Mouse (Mus musculus): ENCODE measurements around the gene B130006D01Rik. TPM values are rescaled to one million over a fixed set of nuclear protein-coding genes. Genes with fewer than 3 reads are reported as not detected.
A peak's percentile ranks its signal among the peaks of the same experiment; 100 is the strongest.

Gene B130006D01Rik
- 1.7 and 2.0 TPM in 2 replicates for polyA plus RNA-seq (2016; fragmentation: Nextera tagmentation; extraction: Ambion mirVana)

DNA sequence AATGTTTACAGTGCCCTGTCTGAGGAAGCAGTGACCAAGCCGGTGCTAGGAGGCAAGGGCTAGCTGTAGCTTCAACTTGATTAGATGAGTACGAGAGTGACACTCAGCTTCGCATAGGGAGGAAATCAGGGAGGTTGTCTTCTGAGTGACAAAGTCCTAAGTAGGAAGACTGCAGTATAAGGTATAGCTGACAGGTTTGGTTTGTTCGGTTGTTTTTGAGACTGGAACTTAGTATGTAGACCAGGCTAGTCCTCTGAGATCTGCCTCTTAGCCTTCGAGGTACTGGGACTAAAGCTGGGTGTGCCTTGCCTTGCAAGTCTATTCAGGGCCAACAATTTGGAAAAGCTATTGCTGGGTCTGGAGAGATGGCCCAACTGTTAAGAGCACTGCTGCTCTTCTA is at the start of gene B130006D01Rik:
TSS of gene B130006D01Rik (plus strand) at position 301 of the 400 bp plus-strand sequence.
- Histone ChIP-seq H3K9me3 (no peaks in the 10 kb centered on the region), H3K4me1 (no peaks in the 10 kb centered on the region), H3K4me3 (no peak within 1 kb of the TSS), H3K27me3 (replicated peaks) (no peaks in the 10 kb centered on the region), H3K9ac (no peak within 1 kb of the TSS), H3K36me3 (no peaks in the 10 kb centered on the region), H3K4me2 (replicated peaks) (no peak within 1 kb of the TSS), H3K27ac (no peak within 1 kb of the TSS)
- WGBS: 97% methylated on average over 5 of the region's 5 CpGs
- no peak for ATAC-seq (ENCODE audit: low FRiP score, low read depth)

DNA sequence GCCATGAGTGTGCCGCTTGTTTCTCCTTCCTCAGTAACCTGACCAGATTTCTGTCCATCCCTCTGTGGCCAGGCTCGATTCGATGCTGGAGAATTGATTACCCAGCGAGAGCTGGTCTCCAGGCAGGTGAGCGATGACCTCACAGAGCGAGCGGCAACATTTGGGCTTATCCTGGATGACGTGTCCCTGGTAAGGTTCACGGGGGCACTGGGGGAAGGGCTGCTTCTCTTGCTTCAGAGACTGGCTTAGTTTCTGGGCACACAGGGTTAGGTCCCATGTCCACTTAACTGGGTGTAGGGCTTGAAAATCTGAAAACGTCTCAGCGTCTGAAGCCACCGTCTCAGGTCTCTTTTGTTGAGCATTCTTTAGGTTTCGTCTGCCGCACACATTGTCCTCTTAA is 47.9 kb upstream of the B130006D01Rik start:
- ATAC-seq (ENCODE audit: low FRiP score, low read depth): no peak
- Histone ChIP-seq H3K4me1 (peaks cover 11% of the 10 kb centered on the region; the same call in 1 of the 2 replicates), H3K4me2 (replicated peaks) (no peak overlapping the region), H3K27ac (no peak overlapping the region), H3K9ac (no peak overlapping the region), H3K27me3 (replicated peaks) (no peaks in the 10 kb centered on the region), H3K9me3 (no peaks in the 10 kb centered on the region), H3K4me3 (no peak overlapping the region), H3K36me3 (peaks cover 72% of the 10 kb centered on the region)
- 90% methylated on average over 14 of the region's 14 CpGs for WGBS

DNA sequence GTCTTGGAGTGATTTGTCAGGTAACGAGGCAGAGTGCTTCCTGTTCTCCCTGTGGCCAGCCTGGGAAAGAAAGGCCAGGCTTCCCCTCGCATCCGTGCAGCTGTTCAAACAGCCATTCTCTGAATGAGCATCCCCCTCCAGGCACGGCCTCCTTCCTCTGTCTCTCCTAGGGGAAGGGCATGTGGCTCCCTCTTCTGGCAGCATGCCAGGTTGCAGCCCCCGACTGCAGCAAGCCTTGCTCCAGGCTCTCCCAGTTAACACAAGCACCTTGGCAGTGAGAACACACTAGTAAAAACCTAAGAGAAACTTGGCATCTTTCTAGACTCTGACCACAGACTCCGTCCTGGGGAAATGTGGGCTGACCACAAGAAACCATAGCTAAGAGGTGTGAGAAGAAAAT is 47.1 kb upstream of the B130006D01Rik start:
- H3K27ac ChIP-seq: no peak overlapping the region
- peak; percentile 56 for ATAC-seq (ENCODE audit: low FRiP score, low read depth)
- H3K4me3 ChIP-seq: no peak overlapping the region
- H3K9ac ChIP-seq: no peak overlapping the region
- no peak overlapping the region for H3K4me2 ChIP-seq (replicated peaks)
- WGBS: 18% methylated on average over 6 of the region's 6 CpGs
- H3K9me3 ChIP-seq: no peaks in the 10 kb centered on the region
- H3K36me3 ChIP-seq: peaks cover 73% of the 10 kb centered on the region
- no peaks in the 10 kb centered on the region for H3K27me3 ChIP-seq (replicated peaks)
- peaks cover 11% of the 10 kb centered on the region; the same call in 1 of the 2 replicates for H3K4me1 ChIP-seq

DNA sequence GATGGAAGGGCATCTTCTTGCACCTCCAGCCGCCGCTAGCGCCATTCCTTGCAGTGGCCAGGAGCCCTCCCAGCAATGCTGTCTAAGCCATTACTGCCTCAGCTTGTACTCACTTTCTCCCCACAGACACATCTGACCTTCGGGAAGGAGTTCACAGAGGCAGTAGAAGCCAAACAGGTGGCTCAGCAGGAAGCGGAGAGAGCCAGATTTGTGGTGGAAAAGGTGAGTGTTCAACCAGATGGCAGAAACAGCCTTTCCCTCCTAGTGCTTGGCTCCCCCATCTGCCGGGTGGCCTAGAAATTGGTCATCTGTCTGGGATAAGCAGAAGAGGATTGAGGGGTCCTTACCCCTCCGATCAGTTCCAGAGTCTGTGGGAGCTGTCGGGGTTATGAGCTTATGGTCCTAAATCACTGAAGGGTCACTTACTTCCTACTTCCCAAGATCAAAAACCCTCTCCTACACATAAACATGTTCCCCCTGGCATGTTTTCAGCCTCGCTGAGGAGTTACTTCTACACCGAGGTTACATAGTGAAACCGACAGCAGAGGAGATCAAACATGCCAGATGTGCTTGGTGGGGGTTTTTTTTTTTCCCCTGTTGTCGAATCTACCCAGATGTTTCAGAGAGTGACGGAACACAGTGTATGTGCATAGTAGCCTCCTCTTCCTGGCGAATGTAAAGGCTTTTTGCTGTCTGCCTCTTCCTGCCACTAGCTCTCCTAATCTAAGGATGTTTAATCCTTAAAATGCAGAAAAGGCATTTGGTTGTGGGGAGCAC is 45.3 kb upstream of the B130006D01Rik start:
- Histone ChIP-seq H3K4me3 (no peak overlapping the region), H3K27me3 (replicated peaks) (no peaks in the 10 kb centered on the region), H3K9ac (no peak overlapping the region), H3K4me1 (peaks cover 20% of the 10 kb centered on the region), H3K36me3 (peaks cover 63% of the 10 kb centered on the region), H3K9me3 (no peaks in the 10 kb centered on the region), H3K27ac (no peak overlapping the region), H3K4me2 (replicated peaks) (no peak overlapping the region)
- 85% methylated on average over 14 of the region's 14 CpGs for WGBS
- no peak for ATAC-seq (ENCODE audit: low FRiP score, low read depth)

DNA sequence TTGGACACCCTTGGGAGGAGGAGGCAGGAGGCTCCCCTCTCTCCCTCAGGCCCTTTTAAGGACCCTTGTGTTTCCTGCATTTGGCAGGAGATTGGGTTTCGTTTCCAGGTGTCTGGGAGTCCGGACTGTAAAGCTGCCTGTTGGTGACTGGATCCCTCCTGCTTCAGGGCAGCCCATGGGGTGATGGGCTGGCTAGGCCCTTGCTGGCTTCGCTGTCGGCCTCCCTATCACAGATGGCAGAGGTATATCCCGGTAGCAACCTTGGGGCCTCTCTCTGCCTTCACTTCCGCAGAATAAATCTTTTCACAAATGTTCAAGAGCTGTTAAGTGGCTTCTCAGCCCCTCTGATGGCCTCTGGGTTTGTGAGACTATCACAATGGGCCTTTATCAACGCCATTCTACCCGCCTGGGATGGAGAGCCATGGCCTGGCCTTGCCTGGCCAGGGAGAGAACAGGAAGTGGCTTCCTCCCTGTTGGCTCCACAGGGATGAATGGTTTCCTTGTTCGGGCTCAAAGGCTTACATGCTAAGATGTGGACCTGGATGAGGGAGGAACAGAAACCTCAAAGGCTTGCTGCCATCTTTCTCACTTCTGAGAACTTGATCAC is 41.3 kb upstream of the B130006D01Rik start:
- Histone ChIP-seq H3K9ac (no peak overlapping the region), H3K4me2 (replicated peaks) (no peak overlapping the region), H3K4me3 (no peak overlapping the region), H3K9me3 (no peaks in the 10 kb centered on the region), H3K27me3 (replicated peaks) (no peaks in the 10 kb centered on the region), H3K36me3 (peaks cover 43% of the 10 kb centered on the region), H3K4me1 (peaks cover 9% of the 10 kb centered on the region), H3K27ac (no peak overlapping the region)
- no peak for ATAC-seq (ENCODE audit: low FRiP score, low read depth)
- 61% methylated on average over 9 of the region's 9 CpGs for WGBS

DNA sequence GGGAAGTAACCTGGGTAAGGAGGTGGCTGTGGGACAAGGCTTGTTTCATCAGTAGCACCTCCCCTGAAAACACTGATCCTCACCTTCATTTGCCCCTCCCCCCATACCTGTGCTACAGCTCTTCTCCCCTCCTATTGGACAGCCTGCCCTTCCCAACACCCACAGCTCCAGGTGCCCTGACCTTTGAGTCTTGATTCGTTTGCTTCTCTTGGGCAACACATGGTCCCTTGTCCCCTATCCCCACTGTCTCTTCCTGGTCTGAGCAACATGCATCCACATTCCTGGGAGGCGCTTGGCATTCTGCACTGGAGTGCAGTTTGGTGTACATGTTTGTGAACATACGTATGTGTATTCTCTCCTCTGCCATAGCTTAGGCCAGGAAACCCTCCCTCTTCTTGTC is 40.4 kb upstream of the B130006D01Rik start:
- Histone ChIP-seq H3K9me3 (no peaks in the 10 kb centered on the region), H3K4me1 (peaks cover 9% of the 10 kb centered on the region), H3K27me3 (replicated peaks) (no peaks in the 10 kb centered on the region), H3K9ac (no peak overlapping the region), H3K4me2 (replicated peaks) (no peak overlapping the region), H3K4me3 (no peak overlapping the region), H3K36me3 (peaks cover 35% of the 10 kb centered on the region), H3K27ac (no peak overlapping the region)
- 85% methylated on average over 3 of the region's 3 CpGs for WGBS
- no peak for ATAC-seq (ENCODE audit: low FRiP score, low read depth)

DNA sequence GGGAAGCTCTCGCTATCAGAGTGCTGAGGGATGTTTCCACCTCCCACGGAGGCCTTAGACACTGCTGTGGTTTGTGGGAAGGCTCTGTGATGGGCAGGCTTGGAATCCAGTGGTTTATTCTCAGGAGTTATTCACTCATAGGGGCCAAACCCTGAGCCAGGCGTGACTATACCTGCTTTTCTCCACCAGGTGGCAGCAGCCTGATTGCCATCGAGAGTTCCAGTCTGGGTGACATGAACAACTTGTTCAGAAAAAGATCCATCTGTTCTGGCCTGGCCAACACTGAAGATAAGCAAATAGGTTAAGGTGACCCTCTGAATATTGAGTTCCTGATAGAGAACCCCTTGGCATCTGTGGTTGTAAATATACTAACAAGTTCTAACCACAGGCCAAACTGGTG is 37.4 kb upstream of the B130006D01Rik start:
- Histone ChIP-seq H3K36me3 (peaks cover 8% of the 10 kb centered on the region; the same call in 1 of the 2 replicates), H3K27me3 (replicated peaks) (peaks cover 4% of the 10 kb centered on the region; the same call in 1 of the 2 replicates), H3K4me2 (replicated peaks) (no peak overlapping the region), H3K9me3 (no peaks in the 10 kb centered on the region), H3K9ac (no peak overlapping the region), H3K4me1 (peaks cover 9% of the 10 kb centered on the region), H3K4me3 (no peak overlapping the region), H3K27ac (no peak overlapping the region)
- no peak for ATAC-seq (ENCODE audit: low FRiP score, low read depth)
- 5% methylated on average over 4 of the region's 4 CpGs for WGBS

DNA sequence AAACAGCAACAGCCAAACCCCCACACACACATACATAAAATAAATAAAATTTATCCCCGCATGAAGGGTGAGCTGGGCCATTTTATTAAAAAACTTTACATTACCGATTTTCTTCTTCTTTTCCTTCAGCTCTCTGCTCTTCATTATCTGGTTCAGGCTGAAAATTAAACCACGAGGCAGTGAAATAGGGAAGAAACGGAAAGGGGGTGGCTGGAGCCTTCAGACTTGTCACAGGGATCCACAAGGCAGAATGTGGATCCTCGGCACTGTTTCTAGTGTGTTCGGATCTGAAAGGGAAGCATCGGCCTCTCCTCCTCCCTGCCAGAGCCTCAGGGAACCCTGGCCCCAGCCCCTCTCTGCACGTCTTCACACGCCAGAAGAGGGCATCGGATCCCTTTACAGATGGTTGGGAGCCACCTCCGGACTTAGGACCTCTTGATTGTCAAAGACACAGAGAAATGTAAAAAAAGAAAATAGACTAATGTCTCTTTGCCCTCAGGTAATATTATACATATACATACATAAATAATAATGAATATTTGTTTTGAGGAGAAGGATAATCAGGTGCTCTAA is 36.2 kb upstream of the B130006D01Rik start:
- Histone ChIP-seq H3K9ac (no peak overlapping the region), H3K4me2 (replicated peaks) (no peak overlapping the region), H3K4me3 (no peak overlapping the region), H3K9me3 (no peaks in the 10 kb centered on the region), H3K27ac (no peak overlapping the region), H3K27me3 (replicated peaks) (peaks cover 4% of the 10 kb centered on the region; the same call in 1 of the 2 replicates), H3K36me3 (no peaks in the 10 kb centered on the region), H3K4me1 (peaks cover 1% of the 10 kb centered on the region; the same call in 1 of the 2 replicates)
- ATAC-seq (ENCODE audit: low FRiP score, low read depth): no peak
- 42% methylated on average over 11 of the region's 11 CpGs for WGBS

DNA sequence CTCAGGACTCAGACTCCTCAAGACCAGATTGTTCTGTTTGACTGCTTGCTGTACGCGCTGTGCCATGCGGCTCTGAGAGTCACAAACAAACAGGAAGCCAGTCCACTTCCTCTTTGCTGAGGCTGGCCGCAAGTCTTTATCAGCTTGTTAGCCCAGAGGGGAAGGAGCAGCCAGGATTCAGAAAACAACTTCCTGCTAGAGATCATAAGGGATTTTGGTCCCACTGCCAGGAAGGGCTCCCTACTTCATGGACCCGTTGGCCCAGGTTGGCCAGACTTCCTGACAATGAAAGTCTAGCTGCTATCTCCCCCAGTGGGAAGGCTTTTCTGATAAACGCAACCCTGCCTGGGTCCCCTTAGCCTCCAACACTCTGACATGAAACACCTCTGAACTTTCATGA is 34.9 kb upstream of the B130006D01Rik start:
- Histone ChIP-seq H3K9me3 (no peaks in the 10 kb centered on the region), H3K27ac (no peak overlapping the region), H3K9ac (no peak overlapping the region), H3K36me3 (no peaks in the 10 kb centered on the region), H3K27me3 (replicated peaks) (peaks cover 4% of the 10 kb centered on the region; the same call in 1 of the 2 replicates), H3K4me2 (replicated peaks) (no peak overlapping the region), H3K4me1 (no peaks in the 10 kb centered on the region), H3K4me3 (no peak overlapping the region)
- WGBS: 81% methylated on average over 6 of the region's 6 CpGs
- ATAC-seq (ENCODE audit: low FRiP score, low read depth): no peak

DNA sequence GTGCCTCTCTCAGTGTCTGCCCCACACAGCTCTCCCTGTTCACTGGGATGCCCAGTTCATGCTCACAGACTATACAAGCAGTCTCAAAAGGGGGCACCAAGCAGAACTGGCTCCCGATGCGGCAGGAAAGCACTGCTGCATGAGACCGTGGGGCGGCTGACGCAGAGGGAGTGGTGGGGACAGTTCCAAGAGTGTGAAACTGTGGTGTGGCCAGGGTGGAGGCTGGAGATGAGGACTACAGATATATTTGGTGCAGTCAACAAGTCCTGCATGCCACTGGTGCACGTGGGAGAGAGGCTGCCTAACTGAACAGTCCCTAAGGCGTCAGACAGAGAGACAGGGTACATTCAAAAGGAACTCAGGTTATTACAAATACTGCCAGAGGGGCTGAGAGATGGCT is 34.4 kb upstream of the B130006D01Rik start:
- Histone ChIP-seq H3K9me3 (no peaks in the 10 kb centered on the region), H3K4me2 (replicated peaks) (no peak overlapping the region), H3K4me3 (no peak overlapping the region), H3K27ac (no peak overlapping the region), H3K27me3 (replicated peaks) (peaks cover 4% of the 10 kb centered on the region; the same call in 1 of the 2 replicates), H3K4me1 (no peaks in the 10 kb centered on the region), H3K36me3 (no peaks in the 10 kb centered on the region), H3K9ac (no peak overlapping the region)
- no peak for ATAC-seq (ENCODE audit: low FRiP score, low read depth)
- 81% methylated on average over 7 of the region's 7 CpGs for WGBS

DNA sequence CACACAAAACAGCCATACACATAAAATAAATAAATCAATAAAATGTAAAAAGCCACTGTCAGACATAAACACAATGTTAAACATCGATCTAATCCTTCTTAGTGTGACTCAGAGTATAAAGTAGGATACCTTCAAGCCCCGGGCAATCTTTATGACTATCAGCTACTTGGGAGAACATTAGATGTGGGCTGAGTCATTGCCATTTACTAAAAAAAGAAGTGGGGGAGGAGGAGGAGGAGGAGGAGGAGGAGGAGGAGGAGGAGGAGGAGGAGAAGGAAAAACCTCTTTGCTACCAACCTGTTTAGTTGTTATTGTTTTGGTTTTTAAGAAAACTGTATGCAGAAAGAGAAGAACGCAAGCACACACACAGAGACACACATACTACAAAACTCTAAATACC is 33.8 kb upstream of the B130006D01Rik start:
- Histone ChIP-seq H3K36me3 (no peaks in the 10 kb centered on the region), H3K27me3 (replicated peaks) (peaks cover 4% of the 10 kb centered on the region; the same call in 1 of the 2 replicates), H3K4me1 (no peaks in the 10 kb centered on the region), H3K4me3 (no peak overlapping the region), H3K9me3 (no peaks in the 10 kb centered on the region), H3K4me2 (replicated peaks) (no peak overlapping the region), H3K27ac (no peak overlapping the region), H3K9ac (no peak overlapping the region)
- WGBS: 83% methylated on average over 3 of the region's 3 CpGs
- ATAC-seq (ENCODE audit: low FRiP score, low read depth): no peak

DNA sequence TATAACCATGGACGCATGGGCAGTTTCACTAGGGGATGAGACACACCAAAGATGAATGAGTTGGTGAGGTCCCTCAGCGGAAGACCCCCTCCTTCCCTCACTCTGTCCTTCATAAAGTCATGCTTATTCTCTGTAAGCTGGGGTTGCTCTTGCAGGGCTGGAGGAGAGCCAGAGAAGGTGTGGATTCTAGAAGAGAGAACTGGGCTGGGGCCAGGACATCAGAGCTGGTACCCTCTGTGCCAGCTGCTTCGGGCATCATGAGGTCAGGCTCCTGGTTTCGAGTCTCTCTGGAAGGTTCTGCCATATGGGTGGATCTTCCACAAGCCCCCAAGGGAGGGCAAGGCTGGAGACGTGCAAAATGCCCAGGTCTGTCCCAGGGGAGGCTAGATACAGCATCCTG is 24.8 kb upstream of the B130006D01Rik start:
- ATAC-seq (ENCODE audit: low FRiP score, low read depth): no peak
- Histone ChIP-seq H3K4me3 (no peak overlapping the region), H3K27ac (no peak overlapping the region), H3K9me3 (no peaks in the 10 kb centered on the region), H3K36me3 (no peaks in the 10 kb centered on the region), H3K9ac (no peak overlapping the region), H3K4me1 (no peaks in the 10 kb centered on the region), H3K27me3 (replicated peaks) (no peaks in the 10 kb centered on the region), H3K4me2 (replicated peaks) (no peak overlapping the region)
- 79% methylated on average over 5 of the region's 5 CpGs for WGBS
